Mouse (Mus musculus): ENCODE measurements around the gene Cdr2l. TPM values are rescaled to one million over a fixed set of nuclear protein-coding genes. Genes with fewer than 3 reads are reported as not detected.

Cdr2l gene
- polyA plus RNA-seq, 1 experiment from 2014 or later = 21.3 TPM

- CTCF ChIA-PET = interaction anchor here (0.8 to 1.0 kb wide), 2 partner anchors 9 to 24 kb away, joined by 3 read pairs; no protein-coding TSS in a partner anchor
- POLR2A ChIA-PET = interaction anchor here (0.9 to 1.1 kb wide), 2 partner anchors 9 to 37 kb away, joined by 4 read pairs; no protein-coding TSS in a partner anchor
- ATAC-seq (peak; percentile 72), DNase-seq (ENCODE audit: low read depth, low spot score) (no peak)
- H3K27me3 ChIP-seq = no peaks in the 10 kb centered on the region
- in situ Hi-C loops (cut with MboI; ENCODE audit: low pct_unique_long_range_greater_than_20kb) = no loop called here
- no peak for TF ChIP-seq CTCF (IDR thresholded peaks at IDR 0.05)
Measured at GRCm38 (mm10) chr11:115403338-115404124, 21.8 kb downstream of the Cdr2l start, which contains the start of gene Mrpl58. Gene Mrpl58 (plus strand): TSS chr11:115403752.

- POLR2A ChIA-PET = interaction anchor here (0.9 kb wide), 1 partner anchor 14 kb away, joined by 3 read pairs; the partner anchor contains the start of genes Atp5h and Kctd2
- in situ Hi-C loops (cut with MboI; ENCODE audit: low pct_unique_long_range_greater_than_20kb) = no loop called here
- ATAC-seq = no peak
- TF ChIP-seq CTCF (IDR thresholded peaks at IDR 0.05) = no peak
- no peak for DNase-seq (ENCODE audit: low read depth, low spot score)
- CTCF ChIA-PET = interaction anchor here (1.5 kb wide), 1 partner anchor 52 kb away, joined by 6 read pairs; no protein-coding TSS in a partner anchor
- H3K27me3 ChIP-seq = no peaks in the 10 kb centered on the region
Measured at GRCm38 (mm10) chr11:115405723-115406122, 24.0 kb downstream of the Cdr2l start.

- DNase-seq (ENCODE audit: low read depth, low spot score) (no peak), ATAC-seq (no peak)
- ChIA-PET POLR2A (interaction anchor here (0.9 kb wide), 1 partner anchor 13 kb away, joined by 3 read pairs; the partner anchor contains the start of genes Atp5h and Kctd2), CTCF (no interaction called here)
- in situ Hi-C loops (cut with MboI; ENCODE audit: low pct_unique_long_range_greater_than_20kb) = no loop called here
- H3K27me3 ChIP-seq = no peaks in the 10 kb centered on the region
- TF ChIP-seq CTCF (IDR thresholded peaks at IDR 0.05) = no peak
Measured at GRCm38 (mm10) chr11:115406858-115407401, 25.2 kb downstream of the Cdr2l start.

GRCm38 (mm10) chr11:115408266-115408920, 26.7 kb downstream of the Cdr2l start:
- ATAC-seq (no peak), DNase-seq (ENCODE audit: low read depth, low spot score) (no peak)
- in situ Hi-C loops (cut with MboI; ENCODE audit: low pct_unique_long_range_greater_than_20kb) = no loop called here
- no peaks in the 10 kb centered on the region for H3K27me3 ChIP-seq
- POLR2A ChIA-PET = interaction anchor here (0.6 to 0.9 kb wide), 2 partner anchors 27 to 42 kb away, joined by 3 read pairs; no protein-coding TSS in a partner anchor
- no peak for TF ChIP-seq CTCF (IDR thresholded peaks at IDR 0.05)
- CTCF ChIA-PET = no interaction called here

GRCm38 (mm10) chr11:115409556-115409955, 27.8 kb downstream of the Cdr2l start:
- ChIA-PET CTCF (no interaction called here), POLR2A (no interaction called here)
- ATAC-seq = no peak
- no peaks in the 10 kb centered on the region for H3K27me3 ChIP-seq
- in situ Hi-C loops (cut with MboI; ENCODE audit: low pct_unique_long_range_greater_than_20kb) = no loop called here
- DNase-seq (ENCODE audit: low read depth, low spot score) = no peak
- no peak for TF ChIP-seq CTCF (IDR thresholded peaks at IDR 0.05)

- no peak for TF ChIP-seq CTCF (IDR thresholded peaks at IDR 0.05)
- ChIA-PET CTCF (no interaction called here), POLR2A (interaction anchor here (0.9 to 1.2 kb wide), 4 partner anchors 8 to 34 kb away, joined by 3 read pairs; no protein-coding TSS in a partner anchor)
- H3K27me3 ChIP-seq = no peaks in the 10 kb centered on the region
- peak; percentile 85 for DNase-seq (ENCODE audit: low read depth, low spot score)
- ATAC-seq = peak; percentile 84
- in situ Hi-C loops (cut with MboI; ENCODE audit: low pct_unique_long_range_greater_than_20kb) = no loop called here
Measured at GRCm38 (mm10) chr11:115419531-115420237, 38.0 kb downstream of the Cdr2l start, which contains the start of the genes Atp5h and Kctd2. Gene Atp5h (minus strand): TSS chr11:115419962. Gene Kctd2 (plus strand): TSS chr11:115420128.

- no peaks in the 10 kb centered on the region for H3K27me3 ChIP-seq
- POLR2A ChIA-PET = interaction anchor here (1.0 to 1.2 kb wide), 3 partner anchors 29 to 39 kb away, joined by 3 read pairs; partner anchors contain the start of gene Cdr2l
- TF ChIP-seq CTCF (IDR thresholded peaks at IDR 0.05) = no peak
- CTCF ChIA-PET = no interaction called here
- ATAC-seq (peak; percentile 29), DNase-seq (ENCODE audit: low read depth, low spot score) (no peak)
- in situ Hi-C loops (cut with MboI; ENCODE audit: low pct_unique_long_range_greater_than_20kb) = no loop called here
Measured at GRCm38 (mm10) chr11:115420336-115421190, 38.8 kb downstream of the Cdr2l start.

GRCm38 (mm10) chr11:115421328-115421727, 39.6 kb downstream of the Cdr2l start:
- ATAC-seq = no peak

GRCm38 (mm10) chr11:115421972-115422371, 40.3 kb downstream of the Cdr2l start:
- DNase-seq (ENCODE audit: low read depth, low spot score) (no peak), ATAC-seq (no peak)
- POLR2A ChIA-PET = interaction anchor here (1.0 kb wide), 1 partner anchor 40 kb away, joined by 3 read pairs; the partner anchor contains the start of gene Cdr2l
- no peak for TF ChIP-seq CTCF (IDR thresholded peaks at IDR 0.05)
- CTCF ChIA-PET = no interaction called here
- in situ Hi-C loops (cut with MboI; ENCODE audit: low pct_unique_long_range_greater_than_20kb) = no loop called here
- no peaks in the 10 kb centered on the region for H3K27me3 ChIP-seq

More at GRCm38 (mm10) chr11:115421328-115421727, 39.6 kb downstream of the Cdr2l start:
- ChIA-PET CTCF (no interaction called here), POLR2A (interaction anchor here (1.0 kb wide), 1 partner anchor 39 kb away, joined by 3 read pairs; the partner anchor contains the start of gene Cdr2l)
- TF ChIP-seq CTCF (IDR thresholded peaks at IDR 0.05) = no peak
- in situ Hi-C loops (cut with MboI; ENCODE audit: low pct_unique_long_range_greater_than_20kb) = no loop called here
- no peak for DNase-seq (ENCODE audit: low read depth, low spot score)
- H3K27me3 ChIP-seq = no peaks in the 10 kb centered on the region
